Mouse (Mus musculus) heart, postnatal 0 days (tissue): Measurements from ENCODE around the gene Gpr1. TPM values are rescaled to one million over a fixed set of nuclear protein-coding genes. Genes with fewer than 3 reads are reported as not detected.
"Not testable (repeated sequence)": the region's sequence is repeated elsewhere in the genome, so short reads cannot be mapped to it uniquely, and the experiment has no call there.

Experiments
- ATAC-seq: fragments of 200-750 bp; cut with Nextera tagmentation; 2 replicates; pipeline ENCODE4 v1.8.0; 2017; ENCODE audit warnings: low read depth, moderate number of reproducible peaks, moderate library complexity; ENCODE audit not compliant: insufficient read depth
- DNase-seq: peaks from one replicate; pipeline ENCODE4 v3.0.0-alpha.2; 2016; ENCODE audit warnings: low spot score
- H3K27ac ChIP-seq: fragments of 300-500 bp; sonication (generic); 2 replicates; pipeline ENCODE4 v1.5.1; 2014; ENCODE audit warnings: low read depth, mild to moderate bottlenecking
- H3K27me3 ChIP-seq: fragments of 300-500 bp; sonication (generic); 2 replicates; pipeline ENCODE4 v1.6.1; 2014; ENCODE audit warnings: low read length, mixed read lengths; ENCODE audit not compliant: control insufficient read depth, insufficient read depth
- H3K36me3 ChIP-seq: fragments of 300-500 bp; sonication (generic); replicated peaks from 2 replicates; pipeline ENCODE4 v1.6.1; 2014; ENCODE audit warnings: low read length, mixed read lengths; ENCODE audit not compliant: control insufficient read depth, insufficient read depth
- H3K4me1 ChIP-seq: fragments of 300-500 bp; sonication (generic); 2 replicates; pipeline ENCODE4 v1.6.1; 2014; ENCODE audit warnings: antibody characterized with exemption; ENCODE audit not compliant: control insufficient read depth, insufficient read depth
- H3K4me2 ChIP-seq: fragments of 300-500 bp; sonication (generic); 2 replicates; pipeline ENCODE4 v1.6.1; 2014; ENCODE audit warnings: low read depth, mild to moderate bottlenecking, low read length, moderate library complexity
- H3K4me3 ChIP-seq: fragments of 300-500 bp; sonication (generic); 2 replicates; pipeline ENCODE4 v1.5.1; 2014; ENCODE audit warnings: low read depth, low read length
- H3K9ac ChIP-seq: fragments of 300-500 bp; sonication (generic); replicated peaks from 2 replicates; pipeline ENCODE4 v1.6.1; 2014; ENCODE audit warnings: low read depth, low read length, mixed read lengths
- H3K9me3 ChIP-seq: fragments of 300-500 bp; sonication (generic); replicated peaks from 2 replicates; pipeline ENCODE4 v1.6.1; 2016; ENCODE audit warnings: low read length; ENCODE audit not compliant: control insufficient read depth
- CTCF ChIP-seq: IDR thresholded peaks from 2 replicates; pipeline ENCODE4 v1.5.1; 2016; ENCODE audit warnings: antibody characterized with exemption, control low read depth, low read depth
- EP300 ChIP-seq: IDR thresholded peaks from 2 replicates; pipeline ENCODE4 v1.6.1; 2016; ENCODE audit warnings: antibody characterized with exemption, low read depth
- WGBS: fragments of 180-500 bp; shearing (Covaris S2); extraction: QIAGEN DNeasy Blood & Tissue Kit; methylation state at CpG from one replicate; pipeline ENCODE4 v1.1.7; 2014; 5-methylcytosine and 5-hydroxymethylcytosine counted together
- microRNA-seq: library from miRNA; unstranded; fragments of <30 nt; microRNA quantifications from one replicate; pipeline ENCODE4, GENCODE M21; 2016
- polyA plus RNA-seq: library from polyadenylated mRNA; unstranded; fragments of >200 nt; fragmentation: Nextera tagmentation; extraction: Ambion mirVana; gene quantifications from 2 replicates; pipeline ENCODE4 v1.2.1, GENCODE M21; 2015
- total RNA-seq: library from RNA; depleted of rRNA; stranded (reverse); fragments of >200 nt; gene quantifications from 2 replicates; pipeline ENCODE4 v1.2.3, GENCODE M21; 2014; ENCODE audit warnings: low replicate concordance; rRNA removed

The Gpr1 gene
- total and polyA plus RNA-seq, 2 experiments from 2014 or later = 0.10 TPM; not detected in 1

- no peak overlapping the region for H3K4me3 ChIP-seq
- H3K9ac ChIP-seq = no peak overlapping the region
- no peak for TF ChIP-seq CTCF
- no peak for TF ChIP-seq EP300
- peaks cover 51% of the 10 kb centered on the region for H3K36me3 ChIP-seq
- H3K9me3 ChIP-seq = no peaks in the 10 kb centered on the region
- no peaks in the 10 kb centered on the region for H3K27me3 ChIP-seq
- ATAC-seq (no peak), DNase-seq (no peak)
- no peak overlapping the region for H3K27ac ChIP-seq
- 96% methylated on average over 13 of the region's 13 CpGs for WGBS
- no peaks in the 10 kb centered on the region for H3K4me1 ChIP-seq
- no peak overlapping the region for H3K4me2 ChIP-seq
Measured at GRCm38 (mm10) chr1:63140231-63140630, 74.1 kb downstream of the Gpr1 start.

GRCm38 (mm10) chr1:63138586-63138985 is 75.8 kb downstream of the Gpr1 start:
- H3K27ac ChIP-seq = not testable (repeated sequence)

GRCm38 (mm10) chr1:63137971-63138370 is 76.4 kb downstream of the Gpr1 start:
- Histone ChIP-seq H3K27ac (no peak overlapping the region), H3K4me2 (no peak overlapping the region), H3K4me3 (no peak overlapping the region), H3K9ac (no peak overlapping the region), H3K27me3 (no peaks in the 10 kb centered on the region), H3K4me1 (no peaks in the 10 kb centered on the region), H3K9me3 (no peaks in the 10 kb centered on the region), H3K36me3 (peaks cover 28% of the 10 kb centered on the region)
- 70% methylated on average over 2 of the region's 2 CpGs for whole genome bisulfite sequencing
- no peak for TF ChIP-seq EP300
- no peak for TF ChIP-seq CTCF
- no peak for ATAC-seq
- no peak for DNase-seq

More at GRCm38 (mm10) chr1:63138586-63138985, 75.8 kb downstream of the Gpr1 start:
- not testable (repeated sequence) for H3K9me3 ChIP-seq, H3K9ac ChIP-seq, H3K4me1 ChIP-seq, H3K4me3 ChIP-seq, ATAC-seq, H3K4me2 ChIP-seq, H3K27me3 ChIP-seq, DNase-seq
- WGBS = 77% methylated on average over 1 of the region's 1 CpGs
- H3K36me3 ChIP-seq = peaks cover 35% of the 10 kb centered on the region

- WGBS = 79% methylated on average over 3 of the region's 3 CpGs
- no peak for ATAC-seq
- Histone ChIP-seq H3K4me2 (no peak overlapping the region), H3K4me1 (0 out of 2 replicates have a peak, but pooled peaks cover 8% of the 10 kb centered on the region), H3K27ac (no peak overlapping the region), H3K27me3 (no peaks in the 10 kb centered on the region), H3K9me3 (no peaks in the 10 kb centered on the region), H3K36me3 (peaks cover 11% of the 10 kb centered on the region), H3K4me3 (no peak overlapping the region), H3K9ac (no peak overlapping the region)
- TF ChIP-seq EP300 = no peak
- no peak for DNase-seq
Measured at GRCm38 (mm10) chr1:63134530-63134929, 79.8 kb downstream of the Gpr1 start.

Small RNA genes lying within 50 kb of the gene (microRNA-seq; reads per million reads assigned to microRNA genes)
- gene Gm24557 (not detected), gene Gm27512 (not detected)

Other genes with a start within 250 kb of the Gpr1 start
- 7.3 and 8.3 TPM in 2 replicates for gene Ino80d, start 99.9 kb downstream of the Gpr1 start, total RNA-seq
- gene Ino80d, start 99.9 kb downstream of the Gpr1 start, polyA plus RNA-seq = 5.8 TPM in 2 replicates
- gene Eef1b2, start 37.7 kb downstream of the Gpr1 start, total RNA-seq = 291 and 359 TPM in 2 replicates
- 227 and 235 TPM in 2 replicates for gene Eef1b2, start 37.7 kb downstream of the Gpr1 start, polyA plus RNA-seq
- 359 and 491 TPM in 2 replicates for gene Ndufs1, start 37.7 kb downstream of the Gpr1 start, total RNA-seq
- 561 and 591 TPM in 2 replicates for gene Ndufs1, start 37.7 kb downstream of the Gpr1 start, polyA plus RNA-seq
- 2.0 and 3.3 TPM in 2 replicates for gene Zdbf2, start 58.7 kb upstream of the Gpr1 start, total RNA-seq
- 3.0 and 3.5 TPM in 2 replicates for gene Zdbf2, start 58.7 kb upstream of the Gpr1 start, polyA plus RNA-seq
- gene Adam23, start 231.3 kb upstream of the Gpr1 start, total RNA-seq = 3.7 and 8.9 TPM in 2 replicates
- 0.72 and 0.74 TPM in 2 replicates for gene Adam23, start 231.3 kb upstream of the Gpr1 start, polyA plus RNA-seq